20 mouse cellular contexts compared by ENCODE assay signal in genomic region chr7:35761801-35762200, GRCm38 (mm10). TPM values are rescaled to one million over a fixed set of nuclear protein-coding genes. Genes with fewer than 3 reads are reported as not detected.
A peak's percentile ranks its signal among the peaks of the same experiment; 100 is the strongest.
DNase-seq lines count a peak whose midpoint lies in the region; ATAC-seq and TF ChIP-seq lines count a peak whose summit lies in the region.
"Had no signal": no experiment of that assay in that cellular context is flagged by ENCODE, and none has a peak within 500 bp of the region (broad histone marks: within the 10 kb centered on the region; RNA-seq: fewer than 3 reads in every experiment).

No protein-coding gene starts in this region.

- H3K9ac ChIP-seq in hindbrain, postnatal 0 days (replicated peaks; ENCODE audit: low read length): no peak overlapping the region
- no peak overlapping the region for H3K9ac ChIP-seq in hindbrain, embryonic 13.5 days
- H3K9ac ChIP-seq in midbrain, embryonic 16.5 days (ENCODE audit: low read depth, low read length): no peak overlapping the region
- no peak overlapping the region for H3K9ac ChIP-seq in midbrain, embryonic 11.5 days (ENCODE audit: low read length)
- H3K9ac ChIP-seq: embryonic facial prominence, embryonic 12.5 days; forebrain, embryonic 12.5 days had no signal

- no peak overlapping the region for H3K27ac ChIP-seq in hindbrain, postnatal 0 days
- no peak overlapping the region for H3K27ac ChIP-seq in hindbrain, embryonic 13.5 days
- H3K27ac ChIP-seq in midbrain, embryonic 16.5 days (ENCODE audit: low read length): 0 out of 2 replicates have a peak overlapping the region, but pooled peaks have one; percentile 42
- H3K27ac ChIP-seq in midbrain, embryonic 11.5 days (ENCODE audit: low read depth, low read length): no peak overlapping the region
- H3K27ac ChIP-seq: embryonic facial prominence, embryonic 10.5 days; embryonic facial prominence, embryonic 12.5 days; forebrain, embryonic 12.5 days had no signal

- 67% methylated on average over 5 of the region's 5 CpGs for WGBS in hindbrain, postnatal 0 days
- 73% methylated on average over 5 of the region's 5 CpGs for WGBS in hindbrain, embryonic 13.5 days
- 70% methylated on average over 5 of the region's 5 CpGs for WGBS in midbrain, embryonic 16.5 days
- 70% methylated on average over 5 of the region's 5 CpGs for WGBS in midbrain, embryonic 11.5 days

- no peaks in the 10 kb centered on the region for H3K36me3 ChIP-seq in hindbrain, postnatal 0 days (ENCODE audit: insufficient read depth, low read length)
- no peaks in the 10 kb centered on the region for H3K36me3 ChIP-seq in hindbrain, embryonic 13.5 days
- no peaks in the 10 kb centered on the region for H3K36me3 ChIP-seq in midbrain, embryonic 16.5 days (ENCODE audit: control insufficient read depth, insufficient read depth, low read length)
- no peaks in the 10 kb centered on the region for H3K36me3 ChIP-seq in midbrain, embryonic 11.5 days (ENCODE audit: control insufficient read depth, insufficient read depth, low read length)
- H3K36me3 ChIP-seq: embryonic facial prominence, embryonic 10.5 days; embryonic facial prominence, embryonic 12.5 days; forebrain, embryonic 12.5 days had no signal

- ATAC-seq in hindbrain, postnatal 0 days: peak; percentile 10; the same call in 1 of the 2 replicates
- no peak for ATAC-seq in hindbrain, embryonic 13.5 days (ENCODE audit: low FRiP score)
- no peak for ATAC-seq in midbrain, embryonic 16.5 days
- ATAC-seq in midbrain, embryonic 11.5 days (ENCODE audit: low FRiP score): no peak
- no peak for ATAC-seq in cerebellum, adult (ENCODE audit: insufficient number of reproducible peaks, low FRiP score, low TSS enrichment)
- ATAC-seq: forebrain, embryonic 14.5 days; forebrain, embryonic 16.5 days had no signal

- no peak for TF ChIP-seq CTCF in hindbrain, postnatal 0 days (IDR thresholded peaks at IDR 0.05; ENCODE audit: low read depth)

- no peaks in the 10 kb centered on the region for H3K4me1 ChIP-seq in hindbrain, postnatal 0 days (ENCODE audit: insufficient read depth, low read length)
- H3K4me1 ChIP-seq in hindbrain, embryonic 13.5 days (replicated peaks): no peaks in the 10 kb centered on the region
- H3K4me1 ChIP-seq in midbrain, embryonic 16.5 days (ENCODE audit: control insufficient read depth, insufficient read depth, low read length): peaks cover 2% of the 10 kb centered on the region; the same call in 1 of the 2 replicates
- no peaks in the 10 kb centered on the region for H3K4me1 ChIP-seq in midbrain, embryonic 11.5 days (ENCODE audit: control insufficient read depth, insufficient read depth, low read length)
- H3K4me1 ChIP-seq: embryonic facial prominence, embryonic 10.5 days; embryonic facial prominence, embryonic 12.5 days; forebrain, embryonic 12.5 days had no signal

- no peak overlapping the region for H3K4me3 ChIP-seq in hindbrain, postnatal 0 days (ENCODE audit: low read length)
- no peak overlapping the region for H3K4me3 ChIP-seq in hindbrain, embryonic 13.5 days
- H3K4me3 ChIP-seq in midbrain, embryonic 16.5 days (ENCODE audit: low read depth, low read length): no peak overlapping the region
- H3K4me3 ChIP-seq in midbrain, embryonic 11.5 days (ENCODE audit: low read depth, low read length): no peak overlapping the region
- H3K4me3 ChIP-seq: embryonic facial prominence, embryonic 10.5 days; embryonic facial prominence, embryonic 12.5 days; forebrain, embryonic 12.5 days had no signal

- no peaks in the 10 kb centered on the region for H3K27me3 ChIP-seq in hindbrain, postnatal 0 days (ENCODE audit: insufficient read depth, low read length)
- H3K27me3 ChIP-seq in hindbrain, embryonic 13.5 days: no peaks in the 10 kb centered on the region; the same call in none of the 2 replicates
- no peaks in the 10 kb centered on the region for H3K27me3 ChIP-seq in midbrain, embryonic 16.5 days (ENCODE audit: control insufficient read depth, insufficient read depth, low read depth, low read length)
- no peaks in the 10 kb centered on the region for H3K27me3 ChIP-seq in midbrain, embryonic 11.5 days (ENCODE audit: control insufficient read depth, insufficient read depth, low read length)
- H3K27me3 ChIP-seq: embryonic facial prominence, embryonic 12.5 days had no signal

- no peak for DNase-seq in hindbrain, postnatal 0 days (ENCODE audit: low spot score)
- DNase-seq in midbrain, embryonic 11.5 days (ENCODE audit: low spot score, missing footprints): no peak
- DNase-seq in R1 (ENCODE audit: low read depth, low spot score): peak; percentile 80
- DNase-seq in ZHBTc4 (ENCODE audit: low read depth, low spot score): peak; percentile 62
- DNase-seq: adrenal gland, adult 2 months; adrenal gland, postnatal 10 days; adrenal gland, postnatal 25 days; cerebellum, adult 11-12 months; cerebellum, adult 2 months; cerebellum, adult 9-10 months; cerebellum, postnatal 10 days; cerebellum, postnatal 25 days had no signal

- H3K9me3 ChIP-seq in hindbrain, postnatal 0 days (ENCODE audit: low read length): no peaks in the 10 kb centered on the region
- H3K9me3 ChIP-seq in hindbrain, embryonic 13.5 days: no peaks in the 10 kb centered on the region
- H3K9me3 ChIP-seq in midbrain, embryonic 16.5 days (replicated peaks; ENCODE audit: control insufficient read depth, low read length, poor library complexity, severe bottlenecking): no peaks in the 10 kb centered on the region
- no peaks in the 10 kb centered on the region for H3K9me3 ChIP-seq in midbrain, embryonic 11.5 days (ENCODE audit: control insufficient read depth, low read length)
- H3K9me3 ChIP-seq: embryonic facial prominence, embryonic 10.5 days; embryonic facial prominence, embryonic 12.5 days; forebrain, embryonic 12.5 days had no signal

- H3K4me2 ChIP-seq in hindbrain, postnatal 0 days (ENCODE audit: low read depth, low read length): no peak overlapping the region
- H3K4me2 ChIP-seq in hindbrain, embryonic 13.5 days: no peak overlapping the region
- H3K4me2 ChIP-seq in midbrain, embryonic 16.5 days (ENCODE audit: low read length): no peak overlapping the region
- no peak overlapping the region for H3K4me2 ChIP-seq in midbrain, embryonic 11.5 days
- H3K4me2 ChIP-seq: embryonic facial prominence, embryonic 12.5 days; forebrain, embryonic 12.5 days had no signal

RNA-seq across cellular contexts. Expression of gene Dpy19l3, which starts 7.5 kb away (rescaled TPM):
- 23.3 and 36.9 TPM in 2 replicates for total RNA-seq in hindbrain, postnatal 0 days (2014; rRNA removed)
- polyA plus RNA-seq in hindbrain, postnatal 0 days (2015; fragmentation: Nextera tagmentation; extraction: Ambion mirVana): 32.1 and 43.7 TPM in 2 replicates
- 36.4 and 42.5 TPM in 2 replicates for polyA plus RNA-seq in hindbrain, embryonic 13.5 days (2015; fragmentation: Nextera tagmentation; extraction: Ambion mirVana)
- 42.4 and 44.6 TPM in 2 replicates for polyA plus RNA-seq in midbrain, embryonic 16.5 days (2015; fragmentation: Nextera tagmentation; extraction: Ambion mirVana)
- polyA plus RNA-seq in midbrain, embryonic 11.5 days (2014; fragmentation: Nextera tagmentation; extraction: Ambion mirVana): 37.2 and 38.5 TPM in 2 replicates

RNA-seq across cellular contexts. Expression of gene Zfp507, which starts 41.0 kb away (rescaled TPM):
- 21.3 and 22.8 TPM in 2 replicates for total RNA-seq in hindbrain, postnatal 0 days (2014; rRNA removed)
- 9.9 and 10.4 TPM in 2 replicates for polyA plus RNA-seq in hindbrain, postnatal 0 days (2015; fragmentation: Nextera tagmentation; extraction: Ambion mirVana)
- polyA plus RNA-seq in hindbrain, embryonic 13.5 days (2015; fragmentation: Nextera tagmentation; extraction: Ambion mirVana): 16.9 and 18.5 TPM in 2 replicates
- polyA plus RNA-seq in midbrain, embryonic 16.5 days (2015; fragmentation: Nextera tagmentation; extraction: Ambion mirVana): 11.3 and 13.5 TPM in 2 replicates
- polyA plus RNA-seq in midbrain, embryonic 11.5 days (2014; fragmentation: Nextera tagmentation; extraction: Ambion mirVana): 16.1 and 16.3 TPM in 2 replicates

Comparison
In these comparisons a context has a peak if more than half of its experiments do, and no peak if none do; other contexts are left out.
1. DNase-seq: peak in R1 (single experiment) and ZHBTc4 (single experiment); none in hindbrain, postnatal 0 days (single experiment) and midbrain, embryonic 11.5 days (single experiment).